Mouse (Mus musculus) B cell, adult 2 months (primary cell): ENCODE data around the gene Prkca.

Experiments used
- DNase-seq, 2 experiments: peaks; one replicate each; pipeline ENCODE4 v3.0.0; 2022

Gene Prkca

GRCm38 (mm10) chr11:108259391-108259790 is 84.3 kb downstream of the Prkca start:
- DNase-seq = no peak

DNA sequence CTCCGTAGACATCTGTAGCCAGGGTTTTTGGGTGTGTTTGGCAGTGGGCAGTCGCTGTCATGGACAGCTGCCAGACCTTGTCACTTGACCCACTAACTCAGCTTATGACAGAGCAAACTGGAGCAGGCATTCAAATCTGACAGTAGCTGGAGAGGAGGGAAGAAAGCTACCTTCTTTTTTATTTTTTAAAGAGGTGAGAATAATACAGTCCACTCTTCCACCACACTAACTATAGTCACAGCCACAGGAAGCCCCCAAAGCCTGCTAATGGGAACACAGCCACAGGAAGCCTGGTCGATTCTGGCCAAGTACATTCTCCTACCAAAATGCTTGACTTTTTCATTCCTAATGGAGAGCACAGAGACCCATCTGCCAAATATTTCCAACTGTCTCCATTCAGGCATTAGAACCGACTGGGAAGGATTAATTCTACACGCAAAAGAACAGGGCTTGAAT is 84.9 kb downstream of the Prkca start:
- no peak for DNase-seq

- no peak for DNase-seq
These were observed 85.8 kb downstream of the Prkca start for GRCm38 (mm10) chr11:108257921-108258320.

GRCm38 (mm10) chr11:108254681-108255080 is 89.0 kb downstream of the Prkca start:
- peak; percentile 37 for DNase-seq

- DNase-seq = no peak
These were observed 91.6 kb downstream of the Prkca start for GRCm38 (mm10) chr11:108251924-108252775.

DNA sequence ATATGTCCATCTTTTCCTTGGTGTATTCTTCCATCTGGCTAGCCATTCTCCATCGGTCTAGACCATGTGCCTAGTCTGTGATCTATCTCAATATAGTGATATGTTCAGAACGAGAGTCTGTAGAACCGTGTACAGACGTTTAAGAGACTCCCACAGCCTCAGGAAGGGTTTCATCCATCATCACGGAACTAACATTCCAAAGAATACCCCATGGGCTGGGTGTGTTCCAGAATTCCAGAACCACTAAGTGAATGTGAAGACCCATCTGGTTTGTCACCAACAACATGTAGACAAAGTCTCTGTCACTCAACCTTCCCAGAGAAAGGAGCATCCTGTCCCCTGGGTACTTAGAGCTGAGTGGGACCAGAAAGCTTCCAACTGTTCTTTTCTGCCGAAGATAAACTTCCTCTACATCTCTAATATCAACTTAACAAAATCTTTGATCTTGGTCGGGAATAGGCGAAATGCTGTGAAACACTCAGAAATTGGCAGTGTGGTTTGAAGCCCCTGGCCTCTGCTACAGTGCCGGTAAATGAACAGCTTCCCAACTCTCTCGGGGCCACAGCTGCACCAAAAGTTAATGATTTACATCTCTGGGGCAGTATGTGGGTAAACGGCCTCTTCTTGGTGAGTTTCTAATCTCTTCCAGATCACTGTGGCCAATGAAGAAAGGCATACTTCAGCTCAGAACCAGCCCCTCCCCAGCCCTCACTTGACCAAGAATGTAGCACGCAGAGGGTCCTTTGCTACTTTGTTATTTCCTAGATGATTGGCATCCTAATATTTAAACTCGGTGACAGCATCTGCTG is 92.7 kb downstream of the Prkca start:
- DNase-seq = no peak

GRCm38 (mm10) chr11:108250146-108250635 is 93.5 kb downstream of the Prkca start:
- DNase-seq = no peak

- no peak for DNase-seq
These were observed 94.2 kb downstream of the Prkca start for GRCm38 (mm10) chr11:108249487-108249886.

DNA sequence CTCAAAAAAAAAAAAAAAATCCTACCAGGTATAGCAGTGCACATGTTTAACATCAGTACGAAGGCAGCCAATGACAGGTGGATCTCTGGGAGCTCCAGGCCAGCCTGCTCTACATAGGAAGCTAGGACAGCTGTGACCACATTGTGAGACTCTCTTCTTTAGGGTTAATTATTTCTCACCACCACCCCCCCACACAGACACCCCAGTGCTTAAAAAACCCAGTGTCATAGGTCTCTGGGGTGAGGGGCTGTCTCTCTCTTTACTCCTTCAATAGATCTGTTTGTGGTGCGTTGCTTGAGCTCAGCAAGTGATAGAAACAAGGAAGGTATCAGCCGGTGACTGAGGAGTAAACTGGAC is 94.7 kb downstream of the Prkca start:
- DNase-seq = no peak

DNA sequence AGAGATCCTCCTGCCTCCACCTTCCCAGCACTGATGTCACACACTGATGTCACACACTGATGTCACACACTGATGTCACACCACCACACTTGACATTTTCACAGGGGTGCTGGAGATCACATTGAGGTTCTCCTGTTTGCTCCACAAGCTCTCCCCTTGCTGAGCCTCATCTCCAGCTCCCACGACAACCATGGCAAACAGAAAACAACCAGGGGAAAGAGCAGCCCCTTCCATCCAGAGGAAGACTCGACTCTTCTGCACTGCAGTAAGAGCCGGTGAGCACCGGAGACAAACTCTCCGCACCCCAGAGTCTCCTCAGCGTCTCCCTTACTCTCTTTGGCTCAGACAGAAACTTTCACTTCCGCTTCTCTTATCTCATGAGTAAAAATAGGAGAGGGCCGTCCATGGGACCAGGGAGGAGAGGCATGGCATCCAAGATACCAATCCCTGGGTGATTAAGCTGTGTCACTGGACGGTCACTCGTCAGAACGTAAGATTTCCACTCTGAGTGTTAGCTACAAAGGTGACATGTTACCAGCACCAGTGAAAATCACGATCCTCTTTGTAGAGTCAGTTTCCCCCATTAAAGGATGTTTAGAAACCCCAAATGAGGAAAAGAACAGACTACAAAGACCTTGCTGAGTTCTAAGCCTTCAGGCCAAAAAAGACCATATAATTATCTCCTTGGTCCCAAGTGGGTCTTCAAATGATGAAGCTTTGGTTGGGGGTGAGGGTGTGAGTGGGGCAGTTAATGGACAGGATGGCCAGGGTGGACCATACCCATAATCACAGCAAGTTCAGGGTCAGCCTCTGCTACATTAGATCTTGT is 95.3 kb downstream of the Prkca start:
- DNase-seq = peak; percentile 65 to 69

GRCm38 (mm10) chr11:108247121-108247863 is 96.4 kb downstream of the Prkca start:
- no peak for DNase-seq

DNA sequence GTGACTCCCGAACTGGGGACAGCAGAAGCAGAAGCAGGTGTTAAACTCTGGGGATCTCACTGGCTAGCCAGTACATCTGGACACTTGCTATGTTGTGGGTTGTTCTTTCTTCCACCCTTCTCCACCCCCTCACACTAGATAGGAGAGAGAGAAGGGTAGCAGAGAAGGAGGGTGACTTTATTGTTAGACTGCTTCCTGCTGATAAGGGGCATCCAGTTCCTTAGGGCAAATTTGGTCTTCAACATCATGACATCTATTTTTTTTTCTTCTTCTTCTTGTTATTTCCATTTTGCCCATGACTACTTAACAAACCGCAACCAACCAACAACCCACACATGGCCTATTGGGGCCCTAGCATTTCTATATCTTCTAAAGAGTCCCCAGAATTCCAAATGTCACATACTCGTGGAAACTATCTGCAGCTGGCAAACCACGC is 97.4 kb downstream of the Prkca start:
- no peak for DNase-seq

DNA sequence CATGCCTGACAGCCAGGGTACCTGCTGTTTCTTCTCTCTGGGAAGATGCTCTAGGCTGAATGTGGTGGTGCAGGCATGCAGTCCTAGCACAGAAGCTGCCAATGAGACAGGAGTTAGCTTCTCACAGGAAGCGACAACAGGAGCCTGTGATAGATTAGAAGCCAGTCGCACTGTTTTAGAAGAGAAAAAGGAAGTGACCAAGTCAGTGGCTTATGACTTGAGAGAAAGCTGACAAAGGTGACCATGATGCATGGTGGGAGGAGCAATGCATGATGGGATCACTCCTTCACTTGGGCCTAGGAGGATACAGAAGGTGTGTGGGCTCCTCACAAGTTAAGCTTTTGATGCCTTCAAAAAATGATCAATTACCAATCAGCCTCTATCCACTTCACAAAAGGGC is 99.5 kb downstream of the Prkca start:
- peak; percentile 46 to 55 for DNase-seq

DNA sequence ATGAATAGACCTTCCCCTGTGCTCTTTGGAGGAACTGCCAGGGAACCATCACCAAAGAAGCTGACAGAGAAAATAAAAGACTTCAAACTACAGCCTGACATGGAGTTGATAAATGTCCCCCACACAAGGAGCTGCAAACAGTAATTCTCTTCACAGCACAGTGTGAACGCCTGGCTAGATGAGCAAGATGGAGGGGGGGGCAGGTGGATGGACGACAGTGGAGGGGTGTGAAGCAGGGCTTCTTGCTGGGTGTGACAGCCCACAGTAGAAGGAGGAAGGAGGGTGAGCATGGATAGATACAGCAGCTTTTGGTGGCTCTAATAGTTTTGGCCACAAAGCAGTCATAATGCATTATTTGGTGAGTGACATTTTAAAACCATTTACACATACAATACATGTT is 100.1 kb downstream of the Prkca start:
- DNase-seq = no peak

- DNase-seq = no peak
These were observed 102.7 kb downstream of the Prkca start for GRCm38 (mm10) chr11:108240924-108241498.

- no peak for DNase-seq
These were observed 104.6 kb downstream of the Prkca start for GRCm38 (mm10) chr11:108239173-108239572.

GRCm38 (mm10) chr11:108236754-108237428 is 106.8 kb downstream of the Prkca start:
- no peak for DNase-seq

- DNase-seq = no peak
These were observed 107.5 kb downstream of the Prkca start for GRCm38 (mm10) chr11:108236195-108236594.

GRCm38 (mm10) chr11:108235081-108235703 is 108.5 kb downstream of the Prkca start:
- no peak for DNase-seq

DNA sequence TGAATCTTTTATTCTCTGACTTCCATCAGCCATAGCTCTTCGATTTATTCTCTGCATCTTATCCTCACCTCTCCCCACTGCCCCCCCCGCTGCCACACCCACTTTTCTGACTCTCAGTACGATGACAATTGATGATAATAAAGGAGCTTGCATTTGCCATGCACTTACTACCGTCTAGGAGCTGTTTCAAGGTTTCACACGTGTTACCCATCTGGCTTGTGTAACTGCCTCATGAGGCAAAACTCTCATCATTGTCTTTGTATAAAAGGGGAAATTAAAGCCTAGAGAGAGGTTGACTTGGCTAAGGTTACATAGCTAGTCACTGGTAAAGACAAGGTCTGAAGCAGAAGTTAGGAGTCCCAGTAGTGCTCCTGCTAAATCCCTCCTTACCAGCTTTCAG is 110.7 kb downstream of the Prkca start:
- no peak for DNase-seq

GRCm38 (mm10) chr11:108230101-108230500 is 113.6 kb downstream of the Prkca start:
- DNase-seq = no peak
